Mouse (Mus musculus): ENCODE data around the gene Jsrp1. TPM values are rescaled to one million over a fixed set of nuclear protein-coding genes. Genes with fewer than 3 reads are reported as not detected.

Gene Jsrp1
- 0.56 and 0.95 TPM in 2 replicates for polyA plus RNA-seq (2015; fragmentation: Nextera tagmentation; extraction: Ambion mirVana)

GRCm38 (mm10) chr10:80813366-80813765 is at the start of gene Jsrp1:
Jsrp1 (minus strand) TSS chr10:80813498.
- Histone ChIP-seq H3K9ac (peak within 1 kb of the TSS; percentile 46; the same call in 1 of the 2 replicates), H3K4me3 (no peak within 1 kb of the TSS), H3K4me1 (replicated peaks) (peaks cover 17% of the 10 kb centered on the region), H3K36me3 (no peaks in the 10 kb centered on the region), H3K27me3 (peaks cover 32% of the 10 kb centered on the region), H3K4me2 (no peak within 1 kb of the TSS), H3K9me3 (no peaks in the 10 kb centered on the region), H3K27ac (no peak within 1 kb of the TSS)
- ATAC-seq (ENCODE audit: low FRiP score) = no peak
- WGBS = 80% methylated on average over 4 of the region's 4 CpGs

GRCm38 (mm10) chr10:80862305-80862704 is 49.0 kb upstream of the Jsrp1 start:
- Histone ChIP-seq H3K9ac (no peak overlapping the region), H3K27ac (no peak overlapping the region), H3K9me3 (no peaks in the 10 kb centered on the region), H3K4me1 (replicated peaks) (peaks cover 23% of the 10 kb centered on the region), H3K36me3 (peaks cover 61% of the 10 kb centered on the region), H3K4me3 (no peak overlapping the region), H3K4me2 (no peak overlapping the region), H3K27me3 (no peaks in the 10 kb centered on the region)
- ATAC-seq (ENCODE audit: low FRiP score) = no peak
- 93% methylated on average over 5 of the region's 5 CpGs for WGBS

GRCm38 (mm10) chr10:80858350-80858935 is 45.1 kb upstream of the Jsrp1 start:
- peaks cover 24% of the 10 kb centered on the region for H3K36me3 ChIP-seq
- H3K9ac ChIP-seq = peak overlapping the region; percentile 95
- no peaks in the 10 kb centered on the region for H3K27me3 ChIP-seq
- no peak for ATAC-seq (ENCODE audit: low FRiP score)
- H3K4me1 ChIP-seq (replicated peaks) = peaks cover 45% of the 10 kb centered on the region
- 84% methylated on average over 7 of the region's 7 CpGs for WGBS
- H3K27ac ChIP-seq = peak overlapping the region; percentile 48; the same call in 1 of the 2 replicates
- no peak overlapping the region for H3K4me3 ChIP-seq
- H3K4me2 ChIP-seq = no peak overlapping the region
- H3K9me3 ChIP-seq = no peaks in the 10 kb centered on the region

- Histone ChIP-seq H3K36me3 (peaks cover 23% of the 10 kb centered on the region), H3K4me2 (peak overlapping the region; percentile 100; the same call in 1 of the 2 replicates), H3K9me3 (no peaks in the 10 kb centered on the region), H3K27ac (peak overlapping the region; percentile 48), H3K27me3 (no peaks in the 10 kb centered on the region), H3K4me1 (replicated peaks) (peaks cover 48% of the 10 kb centered on the region), H3K4me3 (no peak overlapping the region), H3K9ac (peak overlapping the region; percentile 95)
- ATAC-seq (ENCODE audit: low FRiP score) = no peak
- 55% methylated on average over 3 of the region's 3 CpGs for WGBS
Measured at GRCm38 (mm10) chr10:80857848-80858247, 44.5 kb upstream of the Jsrp1 start.

GRCm38 (mm10) chr10:80857386-80857785 is 44.1 kb upstream of the Jsrp1 start:
- Histone ChIP-seq H3K9me3 (no peaks in the 10 kb centered on the region), H3K36me3 (peaks cover 21% of the 10 kb centered on the region), H3K4me3 (no peak overlapping the region), H3K27ac (peak overlapping the region; percentile 48), H3K9ac (peak overlapping the region; percentile 95), H3K4me2 (peak overlapping the region; percentile 100; the same call in 1 of the 2 replicates), H3K27me3 (no peaks in the 10 kb centered on the region), H3K4me1 (replicated peaks) (peaks cover 48% of the 10 kb centered on the region)
- peak; percentile 17; the same call in 1 of the 2 replicates for ATAC-seq (ENCODE audit: low FRiP score)
- 31% methylated on average over 8 of the region's 8 CpGs for WGBS

GRCm38 (mm10) chr10:80856908-80857307 is 43.6 kb upstream of the Jsrp1 start:
- H3K9me3 ChIP-seq = no peaks in the 10 kb centered on the region
- no peaks in the 10 kb centered on the region for H3K27me3 ChIP-seq
- 0 out of 2 replicates have a peak overlapping the region, but pooled peaks have one; percentile 48 for H3K27ac ChIP-seq
- H3K4me1 ChIP-seq (replicated peaks) = peaks cover 48% of the 10 kb centered on the region
- H3K9ac ChIP-seq = peak overlapping the region; percentile 95
- H3K4me3 ChIP-seq = peak overlapping the region; percentile 95; the same call in 1 of the 2 replicates
- ATAC-seq (ENCODE audit: low FRiP score) = no peak
- H3K4me2 ChIP-seq = peak overlapping the region; percentile 100
- peaks cover 21% of the 10 kb centered on the region for H3K36me3 ChIP-seq
- 81% methylated on average over 5 of the region's 5 CpGs for WGBS

- 68% methylated on average over 3 of the region's 3 CpGs for WGBS
- Histone ChIP-seq H3K27ac (no peak overlapping the region), H3K27me3 (no peaks in the 10 kb centered on the region), H3K9ac (peak overlapping the region; percentile 95), H3K4me2 (peak overlapping the region; percentile 100), H3K4me1 (replicated peaks) (peaks cover 48% of the 10 kb centered on the region), H3K4me3 (peak overlapping the region; percentile 95), H3K36me3 (peaks cover 21% of the 10 kb centered on the region), H3K9me3 (no peaks in the 10 kb centered on the region)
- no peak for ATAC-seq (ENCODE audit: low FRiP score)
Measured at GRCm38 (mm10) chr10:80856267-80856666, 43.0 kb upstream of the Jsrp1 start.

- Histone ChIP-seq H3K9me3 (no peaks in the 10 kb centered on the region), H3K9ac (peak overlapping the region; percentile 95), H3K27ac (peak overlapping the region; percentile 64), H3K4me1 (replicated peaks) (peaks cover 48% of the 10 kb centered on the region), H3K4me2 (peak overlapping the region; percentile 100), H3K36me3 (peaks cover 25% of the 10 kb centered on the region), H3K27me3 (no peaks in the 10 kb centered on the region), H3K4me3 (peak overlapping the region; percentile 95)
- WGBS = 23% methylated on average over 11 of the region's 11 CpGs
- ATAC-seq (ENCODE audit: low FRiP score) = no peak
Measured at GRCm38 (mm10) chr10:80855749-80856073, 42.4 kb upstream of the Jsrp1 start.

- Histone ChIP-seq H3K36me3 (peaks cover 30% of the 10 kb centered on the region), H3K4me2 (peak within 1 kb of the TSS; percentile 100), H3K4me3 (peak within 1 kb of the TSS; percentile 95), H3K9me3 (no peaks in the 10 kb centered on the region), H3K27ac (peak within 1 kb of the TSS; percentile 82), H3K4me1 (replicated peaks) (peaks cover 48% of the 10 kb centered on the region), H3K9ac (peak within 1 kb of the TSS; percentile 95), H3K27me3 (no peaks in the 10 kb centered on the region)
- under 1% methylated on average over 79 of the region's 81 CpGs for WGBS
- ATAC-seq (ENCODE audit: low FRiP score) = peak; percentile 82
Measured at GRCm38 (mm10) chr10:80854913-80855748, 41.8 kb upstream of the Jsrp1 start, which contains the start of the genes Lsm7 and Sppl2b. Lsm7 (minus strand) TSS chr10:80855209. Sppl2b (plus strand) TSS chr10:80855275.

GRCm38 (mm10) chr10:80848571-80848970 is 35.3 kb upstream of the Jsrp1 start:
- Histone ChIP-seq H3K9me3 (no peaks in the 10 kb centered on the region), H3K4me3 (no peak overlapping the region), H3K27me3 (peaks cover 31% of the 10 kb centered on the region), H3K36me3 (peaks cover 33% of the 10 kb centered on the region), H3K4me1 (replicated peaks) (peaks cover 14% of the 10 kb centered on the region), H3K4me2 (no peak overlapping the region), H3K27ac (no peak overlapping the region), H3K9ac (no peak overlapping the region)
- 15% methylated on average over 10 of the region's 10 CpGs for WGBS
- ATAC-seq (ENCODE audit: low FRiP score) = no peak

- Histone ChIP-seq H3K4me2 (no peak overlapping the region), H3K9me3 (no peaks in the 10 kb centered on the region), H3K27ac (no peak overlapping the region), H3K4me1 (replicated peaks) (peaks cover 18% of the 10 kb centered on the region), H3K4me3 (no peak overlapping the region), H3K27me3 (peaks cover 57% of the 10 kb centered on the region), H3K36me3 (peaks cover 8% of the 10 kb centered on the region), H3K9ac (no peak overlapping the region)
- 78% methylated on average over 12 of the region's 12 CpGs for WGBS
- ATAC-seq (ENCODE audit: low FRiP score) = no peak
Measured at GRCm38 (mm10) chr10:80845732-80846131, 32.4 kb upstream of the Jsrp1 start.

- H3K36me3 ChIP-seq = peaks cover 3% of the 10 kb centered on the region
- H3K4me1 ChIP-seq (replicated peaks) = peaks cover 18% of the 10 kb centered on the region
- no peaks in the 10 kb centered on the region for H3K9me3 ChIP-seq
- no peak overlapping the region for H3K27ac ChIP-seq
- no peak overlapping the region for H3K9ac ChIP-seq
- H3K4me2 ChIP-seq = no peak overlapping the region
- 65% methylated on average over 8 of the region's 8 CpGs for WGBS
- H3K4me3 ChIP-seq = no peak overlapping the region
- H3K27me3 ChIP-seq = peaks cover 57% of the 10 kb centered on the region
- no peak for ATAC-seq (ENCODE audit: low FRiP score)
Measured at GRCm38 (mm10) chr10:80845055-80845693, 31.9 kb upstream of the Jsrp1 start.
